Mouse (Mus musculus): ENCODE measurements around the gene Caskin1.

Caskin1 gene

DNA sequence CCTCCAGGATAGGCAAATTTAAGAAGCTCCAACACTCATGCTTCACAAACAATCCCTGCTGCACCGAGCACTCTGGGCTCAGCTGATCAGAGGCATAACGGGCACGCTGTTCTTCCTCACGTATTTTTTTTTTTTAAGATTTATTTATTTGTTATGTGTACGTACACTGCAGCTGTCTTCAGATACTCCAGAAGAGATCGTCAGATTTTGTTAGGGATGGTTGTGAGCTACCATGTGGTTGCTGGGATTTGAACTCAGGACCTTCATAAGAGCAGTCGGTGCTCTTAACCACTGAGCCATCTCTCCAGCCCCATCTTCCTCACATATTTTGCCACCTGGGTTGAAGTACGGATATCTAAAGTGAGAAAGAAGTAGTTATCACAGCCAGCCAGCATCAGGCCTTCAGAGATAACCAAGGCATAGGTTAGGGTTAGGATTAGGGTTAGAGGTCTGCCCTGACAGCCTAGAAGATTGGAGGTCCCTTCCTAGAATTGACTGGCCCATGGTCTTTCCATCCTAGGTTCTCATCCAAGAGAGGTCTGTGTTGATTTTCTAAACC lies 45.8 kb downstream of the Caskin1 start, which contains the start of gene Rab26:
Rab26 (minus strand) TSS at position 51 of the 559 bp plus-strand sequence.
- DNase-seq, result no peak

DNA sequence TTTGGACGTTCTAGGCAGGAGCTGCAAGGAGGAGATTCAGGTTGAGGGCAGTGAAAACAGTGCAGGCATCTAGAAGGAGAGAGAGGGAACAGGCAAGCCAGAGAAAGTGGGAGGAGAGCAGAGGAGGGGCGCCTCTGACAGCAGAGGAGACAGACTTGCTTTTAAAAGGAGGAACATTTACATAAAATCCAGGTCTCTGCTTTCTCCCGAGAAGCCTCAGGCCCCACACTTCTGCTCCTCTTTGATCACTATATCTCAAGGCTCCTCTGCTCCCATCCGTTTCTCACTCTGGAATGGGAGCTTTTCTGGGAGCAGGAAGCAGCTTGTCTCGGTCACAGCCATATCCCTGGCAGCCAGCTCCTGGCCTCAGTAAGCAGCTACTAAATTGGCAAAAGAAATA lies 46.9 kb downstream of the Caskin1 start:
- no peak for DNase-seq

DNA sequence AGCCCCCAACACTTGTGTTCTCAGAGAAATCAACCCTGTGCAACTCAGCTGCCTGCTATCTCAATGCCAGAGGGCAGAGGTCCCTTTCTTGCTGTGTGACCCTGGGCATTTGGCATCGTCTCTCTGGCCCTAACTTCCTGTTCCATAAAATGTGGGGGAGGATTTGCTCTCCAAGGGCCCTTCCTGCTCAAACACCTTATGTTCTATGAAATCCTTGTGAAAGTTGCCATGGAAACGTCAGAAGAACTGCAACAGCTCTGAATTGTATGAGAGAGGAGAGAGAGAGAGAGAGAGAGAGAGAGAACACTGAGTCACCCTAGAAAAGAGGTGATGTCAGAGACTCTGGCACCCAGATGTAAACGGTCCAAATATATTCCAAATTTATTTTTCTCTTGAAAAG lies 49.1 kb downstream of the Caskin1 start:
- no peak for DNase-seq

DNA sequence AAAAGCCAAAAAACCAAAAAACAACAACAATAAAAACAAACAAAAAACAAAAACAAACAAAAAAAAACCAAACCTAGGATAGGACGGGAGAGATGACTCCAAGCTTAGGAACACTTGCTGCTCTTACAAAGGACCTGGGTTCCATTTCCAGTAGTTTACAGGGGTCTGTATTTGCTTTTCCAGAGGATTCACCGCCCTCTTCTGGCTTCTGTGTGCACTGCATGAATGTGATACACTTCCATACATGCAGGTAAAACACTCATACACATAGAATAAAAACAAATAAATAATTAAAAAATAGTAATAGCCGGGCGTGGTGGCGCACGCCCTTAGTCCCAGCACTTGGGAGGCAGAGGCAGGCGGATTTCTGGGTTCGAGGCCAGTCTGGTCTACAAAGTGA lies 50.5 kb downstream of the Caskin1 start:
- DNase-seq, result peak; percentile 63

DNA sequence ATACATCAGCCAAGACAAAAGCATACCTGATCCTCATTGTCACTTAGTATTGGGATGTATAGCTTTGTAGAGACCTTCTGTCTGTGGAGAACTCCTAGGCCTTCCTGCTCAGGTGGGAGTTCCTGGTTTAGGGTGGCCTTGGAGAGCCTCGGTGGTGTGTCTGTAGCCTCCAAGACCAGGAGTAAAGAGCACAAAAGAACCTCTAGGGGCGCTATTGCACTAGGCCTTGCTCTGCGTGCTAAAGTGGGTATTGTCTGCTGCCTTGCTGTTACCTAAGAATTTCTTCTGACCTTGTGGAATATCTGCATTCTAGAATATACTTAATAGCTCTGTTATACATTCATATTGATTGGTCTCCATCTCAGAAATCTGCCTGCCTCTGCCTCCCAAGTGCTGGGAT lies 52.0 kb downstream of the Caskin1 start:
- no peak for DNase-seq

DNA sequence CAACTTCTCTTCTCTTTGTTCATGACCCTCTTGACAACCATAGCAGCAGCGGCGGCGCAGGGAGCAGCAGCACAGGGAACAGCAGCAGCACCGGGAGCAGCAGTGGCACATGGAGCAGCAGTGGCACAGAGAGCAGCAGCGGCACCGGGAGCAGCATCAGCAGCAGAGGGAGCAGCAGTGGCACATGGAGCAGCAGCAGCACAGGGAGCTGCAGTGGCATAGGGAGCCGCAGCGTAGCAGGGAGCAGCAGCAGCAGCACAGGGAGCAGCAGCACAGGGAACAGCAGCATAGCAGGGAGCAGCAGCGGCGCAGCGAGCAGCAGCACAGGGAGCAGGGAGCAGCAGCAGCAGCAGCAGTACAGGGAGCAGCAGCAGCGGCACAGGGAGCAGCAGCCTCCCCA lies 56.2 kb downstream of the Caskin1 start:
- no peak for DNase-seq

DNA sequence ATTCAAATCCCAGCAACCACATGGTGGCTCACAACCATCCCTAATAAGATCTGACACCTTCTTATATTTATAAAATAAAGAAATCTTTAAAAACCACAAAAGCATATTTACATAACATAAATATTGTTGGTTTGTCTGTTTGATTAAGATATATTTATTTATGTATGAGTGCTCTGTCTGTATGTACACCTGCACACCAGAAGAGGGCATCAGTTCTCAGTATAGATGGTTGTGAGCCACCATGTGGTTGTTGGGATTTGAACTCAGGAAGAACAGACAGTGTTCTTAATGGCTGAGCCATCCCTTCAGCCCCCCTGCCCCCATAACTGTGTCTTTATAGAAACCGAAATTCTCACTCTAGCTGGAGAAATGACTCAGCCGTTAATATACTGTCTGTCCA lies 56.8 kb downstream of the Caskin1 start:
- DNase-seq, result no peak

DNA sequence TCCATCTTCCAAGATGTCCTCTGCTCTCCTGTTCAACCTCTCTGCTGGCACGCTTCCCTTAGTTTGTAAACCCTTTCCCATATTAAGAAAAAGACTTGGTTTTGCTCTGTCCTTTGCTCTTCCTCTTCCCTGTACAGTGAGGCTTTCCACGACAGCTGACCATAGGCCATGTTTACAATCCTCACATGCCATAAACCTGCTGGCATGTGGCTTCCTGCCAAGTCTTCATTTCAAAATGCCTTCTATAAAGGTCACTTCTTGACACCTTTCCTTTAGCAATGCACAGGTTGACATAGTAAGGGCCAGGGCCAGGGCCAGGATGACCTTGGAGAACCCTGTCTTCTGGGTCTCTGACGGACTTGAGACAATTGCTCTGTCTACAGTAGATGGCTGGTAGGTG lies 57.8 kb downstream of the Caskin1 start:
- no peak for DNase-seq

DNA sequence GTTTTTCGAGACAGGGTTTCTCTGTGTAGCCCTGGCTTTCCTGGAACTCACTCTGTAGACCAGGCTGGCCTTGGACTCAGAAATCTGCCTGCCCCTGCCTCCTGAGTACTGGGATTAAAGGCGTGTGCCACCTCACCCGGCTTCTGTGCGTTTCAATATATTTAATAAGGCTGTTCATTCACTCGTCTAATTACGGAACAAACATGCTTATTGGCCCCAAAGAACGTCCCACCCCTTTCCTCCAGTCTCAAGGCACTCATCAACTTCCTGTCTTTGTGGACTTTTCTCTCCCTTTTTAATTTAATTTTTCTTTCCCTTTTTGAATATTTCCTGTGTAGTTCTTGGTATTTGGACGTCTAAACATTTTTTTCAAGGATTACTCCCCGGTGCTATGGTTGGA lies 60.0 kb downstream of the Caskin1 start:
- DNase-seq, result no peak

DNA sequence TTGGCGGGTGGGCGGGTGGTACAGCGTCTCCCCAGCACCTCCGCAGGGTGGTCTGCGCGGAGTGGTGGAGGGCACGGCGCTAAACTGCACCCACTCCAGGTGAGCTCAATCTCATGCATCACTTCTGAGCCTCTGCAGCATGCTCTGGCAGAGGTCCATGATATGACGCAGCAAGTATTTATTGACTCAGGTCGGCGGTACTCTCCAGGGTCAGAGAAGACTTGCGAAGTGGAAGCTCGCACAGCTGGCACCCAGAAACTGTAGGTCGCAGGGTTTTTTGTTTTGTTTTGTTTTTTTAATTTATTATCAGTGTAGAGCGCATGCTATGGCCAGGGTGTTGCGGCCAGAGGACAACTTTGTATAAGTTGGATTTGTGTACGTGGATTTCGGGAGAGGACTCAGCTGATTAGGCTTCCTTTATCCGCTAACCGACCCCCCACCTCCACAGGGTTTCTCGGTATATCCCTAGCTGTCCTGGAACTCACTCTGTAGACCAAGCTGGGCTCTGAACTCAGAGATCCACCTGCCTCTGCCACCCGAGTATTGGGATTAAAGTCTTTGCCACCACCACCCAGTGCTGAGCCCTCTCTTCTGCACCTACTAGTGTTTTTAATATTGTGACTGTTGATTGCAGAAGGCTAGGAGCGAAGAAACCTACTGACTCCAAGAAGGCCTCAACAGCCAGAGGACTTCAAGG lies 60.7 kb downstream of the Caskin1 start:
- DNase-seq, result no peak

DNA sequence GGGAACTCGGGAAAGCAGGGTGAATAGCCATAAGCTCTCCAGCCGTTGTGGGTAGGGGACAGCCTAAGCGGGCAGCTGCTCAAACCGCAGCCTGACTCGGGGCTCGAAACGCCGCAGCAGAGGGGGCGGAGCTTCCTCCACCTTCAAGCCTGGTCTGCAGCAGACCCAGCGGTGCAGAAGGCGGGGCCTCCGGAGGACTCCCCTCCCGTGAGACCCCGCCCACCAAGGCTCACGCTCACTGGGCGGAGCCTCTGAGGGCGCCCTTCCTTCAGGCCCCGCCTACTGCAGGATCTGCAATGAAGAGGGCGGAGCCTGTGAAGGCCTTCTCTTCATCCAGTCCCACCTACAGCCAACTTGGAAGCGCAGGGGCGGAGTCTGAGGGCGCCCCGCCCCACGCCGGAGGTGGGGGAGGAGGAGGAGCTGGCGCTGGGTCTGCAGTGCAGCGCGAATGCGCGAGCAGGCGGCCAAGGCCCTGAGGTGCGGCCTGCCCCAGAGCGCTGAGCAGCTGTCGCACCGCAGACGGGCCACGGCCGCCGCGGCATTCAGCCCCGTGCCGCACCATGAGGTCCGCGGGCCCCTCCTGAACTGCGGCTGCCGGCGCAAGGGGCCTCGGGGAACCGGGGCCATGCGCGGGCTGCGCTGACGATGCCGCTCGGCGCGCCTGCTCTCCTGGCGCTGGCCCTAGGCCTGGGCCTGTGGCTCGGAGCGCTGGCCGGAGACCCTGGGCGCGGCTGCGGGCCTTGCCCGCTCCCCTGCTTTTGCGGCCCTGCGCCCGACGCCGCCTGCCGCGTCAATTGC lies 61.4 kb downstream of the Caskin1 start, which contains the start of gene Pkd1:
Pkd1 (plus strand) TSS at position 217 of the 798 bp plus-strand sequence.
- peak; percentile 91 for DNase-seq

DNA sequence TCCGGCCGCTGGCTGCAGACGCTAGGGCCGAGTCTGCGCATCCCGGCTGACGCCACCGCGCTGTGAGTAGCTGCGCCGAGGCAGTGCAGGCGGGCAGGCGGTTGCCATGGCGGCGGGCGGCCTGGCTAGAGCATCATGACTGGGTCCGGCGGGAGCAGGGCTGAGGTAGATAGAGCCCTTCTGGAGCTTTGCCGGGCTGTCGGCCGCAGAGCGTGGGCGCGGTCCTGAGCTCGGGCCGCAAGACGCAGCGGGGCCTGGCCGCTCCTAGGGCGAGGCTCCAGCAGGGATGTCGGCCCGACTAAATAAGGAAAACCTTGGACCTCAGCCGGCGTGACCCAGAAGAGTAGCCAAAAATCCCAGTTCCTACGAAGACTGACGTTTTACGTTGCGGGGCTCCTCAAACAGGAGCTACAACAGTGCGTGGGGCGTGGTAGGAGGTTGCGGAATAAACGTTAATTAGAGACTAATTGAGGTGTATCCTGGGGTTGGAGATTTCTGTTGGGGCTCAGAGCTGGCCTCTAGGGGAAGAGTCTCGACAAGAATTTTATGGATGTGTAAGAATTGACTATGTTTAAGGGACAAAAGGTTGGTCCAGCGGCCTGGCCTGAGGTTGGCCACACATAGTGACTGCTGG lies 62.1 kb downstream of the Caskin1 start:
- DNase-seq, result peak; percentile 70

DNA sequence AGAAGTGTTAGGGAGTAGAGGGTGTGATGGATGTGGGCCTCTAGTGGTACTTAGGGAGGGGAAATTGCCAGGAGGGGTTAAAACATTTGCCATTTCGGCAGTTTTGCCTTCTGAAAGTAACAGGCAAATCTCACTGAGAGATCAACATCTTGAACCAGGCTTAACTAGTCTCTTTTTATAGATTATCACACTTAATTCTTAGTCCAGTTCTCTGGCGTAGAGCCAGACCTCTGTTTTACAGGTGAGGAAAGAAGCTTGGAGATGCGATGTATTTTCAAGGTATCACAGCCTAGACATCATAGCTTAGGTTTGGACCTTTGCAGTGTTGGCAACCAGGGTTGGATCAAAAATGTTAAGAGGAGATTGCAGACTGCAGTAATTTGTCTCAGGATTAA lies 62.6 kb downstream of the Caskin1 start:
- DNase-seq, result no peak

DNA sequence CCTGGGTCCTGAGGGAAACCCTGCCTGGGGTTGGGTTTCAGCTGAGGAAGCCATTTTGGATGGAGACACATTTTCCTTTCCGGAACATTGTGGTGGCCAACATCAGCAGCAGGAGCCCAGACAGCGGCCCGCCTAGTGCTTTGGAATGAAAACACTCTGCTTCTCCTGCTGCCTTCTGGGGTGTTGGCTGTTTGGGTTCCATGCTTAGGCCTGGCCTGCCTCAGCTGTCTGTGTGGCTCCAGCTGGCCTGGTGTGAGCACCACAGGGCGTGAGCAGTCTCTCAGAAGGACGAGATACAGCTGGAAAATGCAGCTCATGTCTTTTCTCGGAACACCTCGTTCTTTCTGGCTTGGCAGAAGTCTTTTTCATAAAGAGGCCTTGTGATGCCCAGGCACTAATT lies 68.7 kb downstream of the Caskin1 start:
- DNase-seq, result no peak

Data from right cerebral cortex, postnatal 4 days (tissue).